Mouse (Mus musculus) CD4-positive, CD25-positive, alpha-beta regulatory T cell, adult 4 months (primary cell): ENCODE measurements around the gene Vamp2. TPM values are rescaled to one million over a fixed set of nuclear protein-coding genes. Genes with fewer than 3 reads are reported as not detected.

ENCODE experiments used
- ATAC-seq: one replicate; pipeline ENCODE4 v1.8.0; 2017
- polyA plus RNA-seq, 2 experiments: library from polyadenylated mRNA; unstranded; fragments of 100-300 nt; shearing (Covaris generic); gene quantifications; one replicate each; pipeline ENCODE4 v1.2.1; 2017

Gene Vamp2
- 10 to 100 TPM; 26.0 to 35.9 TPM for polyA plus RNA-seq

DNA sequence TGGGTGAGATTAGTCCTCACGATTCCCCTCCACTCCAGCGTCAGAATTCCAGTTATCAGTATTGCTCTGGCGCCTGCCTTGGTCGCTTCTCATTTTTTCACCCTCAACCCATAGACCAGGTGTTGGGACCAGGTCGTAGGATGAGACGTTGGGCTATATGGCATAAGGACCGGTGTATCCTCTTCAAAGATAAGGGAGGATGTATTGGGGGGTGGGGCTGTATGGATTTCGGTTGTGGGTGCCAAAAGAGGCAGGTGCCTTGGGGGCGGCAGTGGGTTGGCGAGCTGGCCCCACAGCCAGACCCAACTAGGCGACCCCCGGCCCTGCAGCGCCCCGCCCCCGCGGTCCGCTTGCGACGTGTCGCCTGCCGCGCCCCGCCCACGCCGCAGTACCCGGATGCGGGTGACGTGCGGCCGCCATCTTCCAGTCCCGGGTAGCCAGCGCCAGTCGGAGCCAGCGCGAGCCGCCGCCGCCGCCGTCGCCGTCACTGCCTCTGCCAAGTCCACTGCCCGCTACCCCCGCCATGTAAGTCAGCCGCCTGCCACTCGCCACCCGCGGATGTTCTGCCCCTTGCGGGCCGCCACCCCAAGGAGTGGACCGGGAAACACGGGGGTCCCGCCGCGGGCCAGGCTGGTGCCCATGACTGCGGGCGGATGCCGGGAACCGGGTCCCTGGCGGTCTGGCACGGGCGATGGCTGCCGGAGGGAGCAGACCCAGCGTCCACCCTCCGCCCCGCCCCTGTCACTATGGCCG, at the start of gene Vamp2:
Gene Vamp2, plus strand, starts transcription at position 388 of the 753 bp plus-strand sequence.
- peak; percentile 62 for ATAC-seq

DNA sequence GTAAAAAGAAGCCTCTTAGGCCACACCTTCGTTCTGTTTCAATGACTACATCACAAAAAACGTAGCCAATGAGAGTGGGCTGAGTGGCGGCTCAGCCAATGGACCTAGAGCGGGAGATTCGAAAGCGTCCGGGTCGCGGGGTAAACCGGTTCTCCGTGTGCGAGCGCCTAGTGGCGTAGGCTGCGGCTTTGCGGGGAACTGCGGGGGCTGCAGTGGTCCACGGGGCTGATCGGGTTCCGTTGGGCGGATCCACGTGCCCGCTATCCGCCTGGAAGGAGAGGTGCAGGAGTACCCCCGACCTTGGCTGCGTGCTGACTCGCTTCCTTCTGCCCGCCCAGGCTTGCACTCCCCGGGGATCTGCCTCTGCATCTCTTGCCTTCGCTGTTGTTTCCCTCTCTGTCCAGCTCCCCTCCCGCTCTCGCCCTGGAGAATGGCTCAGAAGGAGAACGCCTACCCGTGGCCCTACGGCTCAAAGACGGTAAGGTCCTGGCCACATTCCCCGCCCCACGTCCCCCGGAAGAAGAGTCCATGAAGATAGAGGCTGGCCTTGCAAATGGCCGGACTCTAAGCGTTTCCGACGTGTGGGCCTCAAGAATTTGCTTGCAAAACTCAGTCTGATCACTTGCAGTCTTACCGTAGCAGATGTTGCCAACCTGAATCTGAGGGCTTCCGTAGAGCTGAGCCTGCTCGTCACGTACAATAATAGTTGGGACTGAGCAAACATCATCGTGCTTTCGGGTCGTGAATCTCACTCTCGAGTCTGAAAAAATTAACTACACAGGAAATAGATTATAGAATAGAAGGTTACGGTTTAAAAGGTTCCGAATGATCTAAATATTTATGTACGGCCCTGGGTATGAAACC, 42.5 kb upstream of the Vamp2 start, which contains the start of gene Aurkb:
Gene Aurkb, plus strand, starts transcription at position 117 of the 864 bp plus-strand sequence.
- peak; percentile 82 for ATAC-seq

GRCm38 (mm10) chr11:69046395-69046774, 41.9 kb upstream of the Vamp2 start:
- no peak for ATAC-seq

DNA sequence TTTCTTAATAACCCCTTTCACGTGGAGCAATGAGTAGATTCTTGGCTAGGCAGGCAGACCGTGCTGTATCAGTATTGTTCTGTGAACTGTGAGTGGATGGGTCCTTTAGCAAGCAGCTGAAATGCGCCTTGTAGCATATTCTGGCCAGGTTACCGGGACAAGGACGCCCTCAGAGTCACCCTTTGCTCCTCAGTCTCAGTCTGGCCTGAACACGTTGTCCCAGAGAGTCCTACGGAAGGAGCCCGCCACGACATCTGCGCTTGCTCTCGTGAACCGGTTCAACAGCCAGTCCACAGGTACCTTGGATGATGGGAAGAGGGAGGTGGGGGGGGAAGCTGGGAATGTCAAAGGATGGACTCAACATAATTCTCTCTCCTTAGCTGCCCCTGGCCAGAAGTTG, 40.7 kb upstream of the Vamp2 start:
- no peak for ATAC-seq

DNA sequence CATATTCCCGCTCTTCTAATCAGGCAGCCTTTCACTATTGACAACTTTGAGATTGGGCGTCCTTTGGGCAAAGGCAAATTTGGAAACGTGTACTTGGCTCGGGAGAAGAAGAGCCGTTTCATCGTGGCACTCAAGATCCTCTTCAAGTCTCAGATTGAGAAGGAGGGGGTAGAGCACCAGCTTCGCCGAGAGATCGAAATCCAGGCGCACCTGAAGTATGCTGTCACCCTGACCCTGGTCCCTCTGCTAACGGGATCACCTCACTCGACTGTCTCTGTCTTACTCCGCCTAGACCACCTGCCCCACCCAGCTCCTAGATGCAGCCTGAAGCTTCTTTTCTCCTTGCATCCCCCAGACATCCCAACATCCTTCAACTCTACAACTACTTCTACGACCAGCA, 40.1 kb upstream of the Vamp2 start:
- ATAC-seq: no peak

DNA sequence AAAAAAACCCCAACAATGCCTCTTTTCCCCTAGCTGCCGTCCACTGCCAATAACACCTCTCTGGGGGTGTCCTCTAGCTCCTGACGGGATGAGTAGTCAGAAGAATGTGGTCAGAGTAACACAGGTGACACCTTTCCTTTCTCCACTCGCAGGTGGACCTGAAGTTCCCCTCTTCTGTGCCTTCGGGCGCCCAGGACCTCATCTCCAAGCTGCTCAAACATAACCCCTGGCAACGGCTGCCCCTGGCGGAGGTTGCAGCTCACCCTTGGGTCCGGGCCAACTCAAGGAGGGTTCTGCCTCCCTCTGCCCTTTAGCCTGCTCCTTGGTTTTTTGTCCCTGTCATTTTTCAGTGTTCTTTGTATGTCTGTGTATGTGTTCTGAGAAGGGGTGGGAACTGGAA, 37.5 kb upstream of the Vamp2 start:
- no peak for ATAC-seq

- no peak for ATAC-seq
Observed at GRCm38 (mm10) chr11:69051771-69052170, 36.5 kb upstream of the Vamp2 start.

DNA sequence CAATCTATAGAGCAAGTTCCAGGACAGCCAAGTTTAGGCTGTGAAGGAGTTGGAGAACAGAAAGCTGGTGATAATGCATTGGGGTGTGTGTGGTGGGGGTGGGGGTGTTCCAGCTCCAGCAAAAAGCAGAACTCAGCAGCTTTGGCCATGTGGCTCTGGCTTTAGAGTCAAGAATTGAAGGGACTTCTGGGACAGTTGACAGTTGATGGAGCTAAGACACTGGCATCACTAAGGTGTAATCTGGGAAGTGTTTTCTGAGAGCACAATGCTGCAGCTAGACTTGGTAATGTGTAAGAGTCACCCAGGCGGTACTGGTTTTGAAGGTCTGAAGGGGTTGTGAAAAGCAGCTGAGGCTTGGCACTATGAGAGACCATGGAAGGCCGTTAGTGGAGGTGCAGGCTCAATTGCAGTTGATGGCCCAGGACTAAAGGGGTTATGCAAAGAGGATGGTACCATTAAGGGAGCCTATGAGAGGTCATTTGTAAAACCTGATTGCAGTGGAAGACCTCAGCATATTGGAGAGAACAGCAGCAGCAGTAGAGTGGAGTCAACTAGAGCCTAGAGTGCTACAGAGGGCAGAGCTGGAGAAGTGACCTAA, 35.4 kb upstream of the Vamp2 start:
- no peak for ATAC-seq

DNA sequence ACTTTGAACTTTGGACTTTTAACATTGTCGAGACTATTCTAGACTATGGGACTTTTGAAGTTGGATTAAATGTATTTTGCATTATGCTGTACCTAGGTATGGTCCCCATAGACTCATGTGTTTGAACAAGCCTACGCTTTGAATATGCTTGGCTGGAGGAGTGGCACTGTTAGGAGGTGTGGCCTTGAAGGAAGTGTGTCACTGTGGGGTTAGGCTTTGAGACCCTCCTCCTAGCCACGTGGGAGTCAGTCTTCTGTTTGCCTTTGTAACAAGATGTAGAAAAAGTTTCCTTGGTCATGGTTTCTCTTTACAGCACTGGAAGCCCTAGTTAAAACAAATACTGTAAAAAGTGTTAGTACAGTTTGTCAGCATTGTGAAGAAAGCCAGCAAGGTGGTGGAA, 34.4 kb upstream of the Vamp2 start:
- ATAC-seq: no peak

DNA sequence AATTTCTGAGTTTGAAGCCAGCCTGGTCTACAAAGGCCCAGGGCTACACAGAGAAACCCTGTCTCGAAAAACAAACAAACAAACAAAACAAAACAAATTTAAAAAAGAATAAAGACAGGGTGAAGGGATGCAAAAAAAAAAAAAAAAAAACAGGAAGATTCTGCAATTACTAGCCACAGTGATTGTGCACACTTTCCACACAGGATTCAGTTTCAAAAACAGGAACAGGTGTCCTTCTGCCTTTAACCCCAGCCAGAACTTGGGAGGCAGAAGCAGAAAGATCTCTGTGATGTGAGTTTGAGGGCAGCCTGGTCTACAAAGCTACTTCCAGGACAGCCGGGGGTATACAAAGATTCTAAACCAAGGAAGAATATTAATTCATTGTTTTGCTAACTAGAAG, 30.0 kb upstream of the Vamp2 start:
- no peak for ATAC-seq

GRCm38 (mm10) chr11:69058729-69059356, 29.4 kb upstream of the Vamp2 start:
- ATAC-seq: no peak

DNA sequence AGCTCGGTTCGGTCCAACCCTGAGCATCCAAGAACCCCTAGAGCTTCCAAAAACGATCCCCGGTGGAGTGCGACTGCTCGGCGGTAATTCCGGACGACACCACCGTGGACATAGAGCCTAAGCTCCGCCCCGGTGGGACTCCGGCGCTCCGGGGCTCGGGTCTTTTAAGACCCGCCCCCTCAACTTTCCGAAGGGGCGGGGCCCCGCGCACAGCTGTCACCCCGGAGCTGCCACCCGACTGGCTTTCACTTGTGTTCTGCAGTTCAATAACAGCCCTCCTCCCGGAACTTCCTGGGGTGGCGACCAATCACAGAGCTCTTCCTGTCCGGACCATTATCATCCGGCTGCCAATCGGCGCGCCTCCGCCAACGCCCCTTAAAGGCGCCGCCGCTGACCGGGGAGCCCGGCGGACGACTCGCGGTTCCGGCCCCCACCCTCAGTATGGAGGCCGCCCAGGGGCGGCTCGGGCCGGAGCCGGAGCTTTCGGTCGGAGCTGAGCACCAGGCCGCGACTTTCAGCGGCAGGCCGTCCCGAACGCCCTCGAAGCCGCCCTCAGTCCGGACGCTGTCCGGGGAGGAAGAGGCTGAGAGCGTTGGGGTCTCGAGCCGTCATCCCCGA, 28.8 kb upstream of the Vamp2 start, which contains the start of gene Borcs6:
Gene Borcs6, plus strand, starts transcription at position 361 of the 618 bp plus-strand sequence.
- peak; percentile 89 for ATAC-seq

DNA sequence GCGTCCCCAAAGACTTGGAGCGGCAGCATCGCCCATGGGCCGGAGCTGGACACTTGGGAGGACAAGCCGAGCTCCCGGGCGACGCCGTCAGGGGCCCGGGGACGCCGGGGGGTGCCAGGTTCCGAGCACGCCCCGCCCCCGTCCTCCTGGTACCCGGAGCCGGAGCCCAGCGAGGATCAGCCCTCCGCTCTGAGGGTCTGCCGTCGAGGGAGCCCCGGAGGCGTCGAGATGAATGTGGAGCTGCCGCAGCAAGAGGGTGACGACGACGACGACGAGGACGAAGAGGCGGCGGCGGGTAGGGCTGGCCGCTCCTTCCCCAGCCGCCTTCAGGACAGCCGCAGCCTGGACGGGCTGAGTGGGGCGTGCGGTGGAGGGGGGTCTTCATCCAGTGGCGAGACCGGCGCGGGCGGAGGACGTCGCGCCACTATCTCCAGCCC, 28.3 kb upstream of the Vamp2 start:
- no peak for ATAC-seq

- no peak for ATAC-seq
Observed at GRCm38 (mm10) chr11:69060448-69061254, 27.6 kb upstream of the Vamp2 start.

- no peak for ATAC-seq
Observed at GRCm38 (mm10) chr11:69061255-69061912, 26.9 kb upstream of the Vamp2 start.

DNA sequence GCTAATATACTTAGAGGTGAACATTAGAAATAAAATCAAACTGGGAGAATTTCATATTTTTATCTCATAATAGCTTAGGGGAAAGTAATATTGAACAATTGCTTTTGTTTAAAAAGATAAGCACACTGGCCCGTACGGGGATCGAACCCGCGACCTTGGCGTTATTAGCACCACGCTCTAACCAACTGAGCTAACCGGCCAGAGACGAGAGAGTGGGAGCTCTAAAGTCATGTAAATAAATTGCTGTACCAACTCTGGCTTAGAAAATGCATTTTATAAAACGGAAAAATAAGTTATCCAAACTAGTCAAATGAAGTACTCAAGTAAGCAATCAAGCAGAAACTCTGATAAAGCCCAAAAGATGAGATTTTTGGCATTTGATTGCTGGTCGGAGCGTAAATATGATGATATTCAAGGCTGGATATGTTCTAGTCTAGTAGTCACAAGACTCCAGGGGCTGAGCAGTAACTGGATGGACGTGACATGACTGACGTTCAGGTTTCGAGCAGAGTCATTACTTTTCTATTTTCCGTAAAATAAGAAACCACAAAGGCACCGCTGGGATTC, 26.0 kb upstream of the Vamp2 start:
- ATAC-seq: no peak

GRCm38 (mm10) chr11:69062761-69063224, 25.5 kb upstream of the Vamp2 start:
- ATAC-seq: peak; percentile 49

DNA sequence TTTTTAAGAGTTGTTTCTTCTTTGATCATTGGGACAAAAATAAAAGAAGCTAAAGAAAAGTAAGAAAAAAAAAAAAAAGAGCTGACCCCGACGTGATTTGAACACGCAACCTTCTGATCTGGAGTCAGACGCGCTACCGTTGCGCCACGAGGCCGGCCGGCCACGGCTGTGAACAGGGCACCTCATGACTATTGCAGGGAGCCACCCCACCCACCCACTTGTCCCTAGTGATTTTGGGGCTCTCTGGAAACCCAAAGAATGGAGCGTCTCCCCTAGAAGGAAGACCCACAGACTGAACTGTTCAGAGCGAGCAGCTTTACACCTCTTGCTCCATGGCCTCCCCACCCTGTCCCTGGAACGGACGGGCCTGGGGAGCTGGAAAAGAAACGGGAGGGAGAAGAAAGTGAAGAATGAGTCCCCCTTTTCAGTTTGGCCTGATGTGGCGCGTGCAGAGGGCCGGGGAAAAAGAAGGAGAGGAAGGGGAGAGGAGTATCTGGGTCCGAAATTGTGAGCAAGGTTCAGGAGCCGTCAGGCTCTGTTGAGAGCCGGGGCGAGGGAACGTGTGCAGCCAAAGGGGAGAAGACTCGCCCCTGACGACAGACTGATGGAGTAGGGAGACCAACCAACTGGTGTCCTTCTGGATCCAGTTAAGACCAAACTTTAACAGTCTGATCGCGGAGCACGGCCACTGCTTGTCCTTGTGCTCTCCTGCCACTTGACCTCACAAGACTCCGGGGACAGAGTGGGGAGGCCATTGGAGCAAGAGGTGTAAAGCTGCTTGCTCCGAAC, 24.7 kb upstream of the Vamp2 start:
- ATAC-seq: peak; percentile 16
